Mouse (Mus musculus) liver, embryonic 14.5 days (tissue): ENCODE measurements around the gene Lsamp.

Experiments
- CTCF ChIP-seq: IDR thresholded peaks from 2 replicates; pipeline ENCODE4 v1.5.1; 2016; ENCODE audit warnings: antibody characterized with exemption, low read depth, control low read depth
- EP300 ChIP-seq: IDR thresholded peaks from 2 replicates; pipeline ENCODE4 v1.6.1; 2016; ENCODE audit warnings: antibody characterized with exemption, low read depth

- TF ChIP-seq CTCF, result no peak
- TF ChIP-seq EP300, result no peak
Observed at GRCm38 (mm10) chr16:40392106-40392505, 407.9 kb downstream of the Lsamp start.
